Mouse (Mus musculus): ENCODE measurements around the gene Htra3. TPM values are rescaled to one million over a fixed set of nuclear protein-coding genes. Genes with fewer than 3 reads are reported as not detected.

Htra3 gene
- total RNA-seq (2021) = 1 to 10 TPM; 5.5 to 5.6 TPM
- long read RNA-seq, experiment 1, partial matches to known transcripts = 1 of 3 reads
- long read RNA-seq, experiment 1, other reads (novel, unspliced or antisense) = 0 of 3 reads
- long read RNA-seq, experiment 2, partial matches to known transcripts = 0 of 4 reads
- long read RNA-seq, experiment 2, other reads (novel, unspliced or antisense) = 0 of 4 reads

GRCm38 (mm10) chr5:35679256-35680155, at the start of gene Htra3:
Gene Htra3, minus strand, starts transcription at chr5:35679782.
- H3K4me3 ChIP-seq = peak within 1 kb of the TSS; percentile 49
- no peak for TF ChIP-seq CTCF (conservative IDR thresholded peaks at IDR 0.05)
- DNase-seq (ENCODE audit: low spot score in 2 of 2) = peak in 1 of 2 experiments; percentile 26
- H3K27ac ChIP-seq = no peak within 1 kb of the TSS

- TF ChIP-seq CTCF (conservative IDR thresholded peaks at IDR 0.05) = no peak
- peak overlapping the region; percentile 39 for H3K4me3 ChIP-seq
- H3K27ac ChIP-seq = peak overlapping the region; percentile 73
- peak in 1 of 2 experiments; percentile 46 for DNase-seq (ENCODE audit: low spot score in 2 of 2)
These were observed 49.4 kb upstream of the Htra3 start for GRCm38 (mm10) chr5:35728957-35729460.

- no peak for DNase-seq (ENCODE audit: low spot score in 2 of 2)
- no peak for TF ChIP-seq CTCF (conservative IDR thresholded peaks at IDR 0.05)
- H3K27ac ChIP-seq = peak overlapping the region; percentile 73
- peak overlapping the region; percentile 39 for H3K4me3 ChIP-seq
These were observed 48.9 kb upstream of the Htra3 start for GRCm38 (mm10) chr5:35728344-35728956.

- DNase-seq (ENCODE audit: low spot score in 2 of 2) = no peak
- H3K4me3 ChIP-seq = no peak overlapping the region; the same call in 1 of the 2 replicates
- no peak overlapping the region; the same call in 1 of the 2 replicates for H3K27ac ChIP-seq
- peak; percentile 54 for TF ChIP-seq CTCF (conservative IDR thresholded peaks at IDR 0.05)
These were observed 47.9 kb upstream of the Htra3 start for GRCm38 (mm10) chr5:35727447-35727846.

GRCm38 (mm10) chr5:35725840-35726239, 46.3 kb upstream of the Htra3 start:
- no peak for TF ChIP-seq CTCF (conservative IDR thresholded peaks at IDR 0.05)
- no peak for DNase-seq (ENCODE audit: low spot score in 2 of 2)
- Histone ChIP-seq H3K27ac (no peak overlapping the region), H3K4me3 (no peak overlapping the region)

- DNase-seq (ENCODE audit: low spot score in 2 of 2) = no peak
- no peak for TF ChIP-seq CTCF (conservative IDR thresholded peaks at IDR 0.05)
- Histone ChIP-seq H3K4me3 (no peak overlapping the region), H3K27ac (no peak overlapping the region)
These were observed 44.3 kb upstream of the Htra3 start for GRCm38 (mm10) chr5:35723900-35724299.

GRCm38 (mm10) chr5:35722654-35723053, 43.1 kb upstream of the Htra3 start:
- H3K27ac ChIP-seq = no peak overlapping the region
- DNase-seq (ENCODE audit: low spot score in 2 of 2) = no peak
- no peak overlapping the region for H3K4me3 ChIP-seq
- TF ChIP-seq CTCF (conservative IDR thresholded peaks at IDR 0.05) = no peak

- TF ChIP-seq CTCF (conservative IDR thresholded peaks at IDR 0.05) = no peak
- no peak for DNase-seq (ENCODE audit: low spot score in 2 of 2)
- no peak overlapping the region for H3K4me3 ChIP-seq
- H3K27ac ChIP-seq = no peak overlapping the region
These were observed 42.4 kb upstream of the Htra3 start for GRCm38 (mm10) chr5:35721933-35722332.

- DNase-seq (ENCODE audit: low spot score in 2 of 2) = no peak
- no peak for TF ChIP-seq CTCF (conservative IDR thresholded peaks at IDR 0.05)
These were observed 40.3 kb upstream of the Htra3 start for GRCm38 (mm10) chr5:35719880-35720279.

GRCm38 (mm10) chr5:35719343-35719742, 39.8 kb upstream of the Htra3 start:
- TF ChIP-seq CTCF (conservative IDR thresholded peaks at IDR 0.05) = no peak
- Histone ChIP-seq H3K27ac (no peak overlapping the region), H3K4me3 (no peak overlapping the region)
- DNase-seq (ENCODE audit: low spot score in 2 of 2) = no peak

More at GRCm38 (mm10) chr5:35719880-35720279, 40.3 kb upstream of the Htra3 start:
- no peak overlapping the region for H3K27ac ChIP-seq
- H3K4me3 ChIP-seq = no peak overlapping the region

GRCm38 (mm10) chr5:35718817-35719216, 39.2 kb upstream of the Htra3 start:
- no peak overlapping the region for H3K27ac ChIP-seq
- no peak overlapping the region for H3K4me3 ChIP-seq
- DNase-seq (ENCODE audit: low spot score in 2 of 2) = no peak
- no peak for TF ChIP-seq CTCF (conservative IDR thresholded peaks at IDR 0.05)

GRCm38 (mm10) chr5:35717946-35718345, 38.4 kb upstream of the Htra3 start:
- Histone ChIP-seq H3K4me3 (no peak overlapping the region), H3K27ac (no peak overlapping the region)
- TF ChIP-seq CTCF (conservative IDR thresholded peaks at IDR 0.05) = peak; percentile 84
- peak; percentile 20 to 68 for DNase-seq (ENCODE audit: low spot score in 2 of 2)

- no peak for DNase-seq (ENCODE audit: low spot score in 2 of 2)
- TF ChIP-seq CTCF (conservative IDR thresholded peaks at IDR 0.05) = no peak
These were observed 37.9 kb upstream of the Htra3 start for GRCm38 (mm10) chr5:35717455-35717854.

More at GRCm38 (mm10) chr5:35717455-35717854, 37.9 kb upstream of the Htra3 start:
- Histone ChIP-seq H3K27ac (no peak overlapping the region), H3K4me3 (no peak overlapping the region)
